Comparison of ENCODE assay signal across 28 mouse cellular contexts in genomic region chr14:54646898-54647636, GRCm38 (mm10). TPM values are rescaled to one million over a fixed set of nuclear protein-coding genes. Genes with fewer than 3 reads are reported as not detected.
DNase-seq lines count a peak whose midpoint lies in the region; ATAC-seq and TF ChIP-seq lines count a peak whose summit lies in the region.
"Had no signal": no experiment of that assay in that cellular context is flagged by ENCODE, and none has a peak within 500 bp of the region (broad histone marks: within the 10 kb centered on the region; RNA-seq: fewer than 3 reads in every experiment).

No protein-coding gene starts in this region.

- TF ChIP-seq CTCF in heart, postnatal 0 days (IDR thresholded peaks at IDR 0.05; ENCODE audit: low read depth): peak; percentile 49
- TF ChIP-seq CTCF in left cerebral cortex, adult 2 months (IDR thresholded peaks at IDR 0.05): peak; percentile 64
- TF ChIP-seq CTCF in E14TG2a.4 (conservative IDR thresholded peaks at IDR 0.05; ENCODE audit: low read length): peak; percentile 29; the same call in 1 of the 2 replicates
- peak; percentile 46 for TF ChIP-seq CTCF in lung, embryonic 14.5 days (IDR thresholded peaks at IDR 0.05; ENCODE audit: low read depth)

- H3K27me3 ChIP-seq in heart, postnatal 0 days (ENCODE audit: control insufficient read depth, insufficient read depth, low read length): no peaks in the 10 kb centered on the region
- H3K27me3 ChIP-seq in E14TG2a.4 (ENCODE audit: insufficient read depth, low read length): no peaks in the 10 kb centered on the region
- H3K27me3 ChIP-seq in lung, embryonic 14.5 days (ENCODE audit: insufficient read depth, low read length): no peaks in the 10 kb centered on the region
- H3K27me3 ChIP-seq: embryonic facial prominence, embryonic 15.5 days; heart, embryonic 15.5 days; limb, embryonic 13.5 days; megakaryocyte, embryonic 14.5 days; midbrain, embryonic 15.5 days; neural tube, embryonic 15.5 days; Patski had no signal

- H3K9ac ChIP-seq in heart, postnatal 0 days (replicated peaks; ENCODE audit: low read depth, low read length): no peak overlapping the region
- no peak overlapping the region for H3K9ac ChIP-seq in lung, embryonic 14.5 days
- H3K9ac ChIP-seq: embryonic facial prominence, embryonic 15.5 days; heart, embryonic 15.5 days; hindbrain, embryonic 14.5 days; limb, embryonic 13.5 days; midbrain, embryonic 15.5 days; neural tube, embryonic 15.5 days had no signal

- TF ChIP-seq EP300 in heart, postnatal 0 days (IDR thresholded peaks at IDR 0.05; ENCODE audit: low read depth): no peak

- H3K9me3 ChIP-seq in heart, postnatal 0 days (replicated peaks; ENCODE audit: control insufficient read depth, low read length): no peaks in the 10 kb centered on the region
- no peaks in the 10 kb centered on the region for H3K9me3 ChIP-seq in E14TG2a.4 (ENCODE audit: low read length)
- no peaks in the 10 kb centered on the region for H3K9me3 ChIP-seq in lung, embryonic 14.5 days (ENCODE audit: low read depth, low read length)
- H3K9me3 ChIP-seq: embryonic facial prominence, embryonic 15.5 days; forebrain, embryonic 10.5 days; heart, embryonic 15.5 days; limb, embryonic 13.5 days; megakaryocyte, embryonic 14.5 days; midbrain, embryonic 15.5 days; neural tube, embryonic 15.5 days had no signal

- DNase-seq in heart, postnatal 0 days (ENCODE audit: low spot score): no peak
- DNase-seq in heart, postnatal 10 days: no peak
- DNase-seq in left cerebral cortex, adult 2 months (ENCODE audit: extremely low spot score in 1 of 2, low spot score in 2 of 2): no peak
- DNase-seq in left cerebral cortex, postnatal 25 days (ENCODE audit: low spot score in 2 of 2): no peak
- DNase-seq in lung, embryonic 14.5 days: peak; percentile 41
- no peak for DNase-seq in kidney, adult 18-20 months
- no peak for DNase-seq in T-cell, adult 2 months (ENCODE audit: low spot score)
- DNase-seq: adrenal gland, postnatal 14 days; gastrocnemius, postnatal 14 days; kidney, adult 11 months; kidney, postnatal 36 days; thymus, postnatal 4 days had no signal

- no peak overlapping the region for H3K27ac ChIP-seq in heart, postnatal 0 days (ENCODE audit: low read depth)
- no peak overlapping the region for H3K27ac ChIP-seq in left cerebral cortex, adult 2 months
- no peak overlapping the region for H3K27ac ChIP-seq in lung, embryonic 14.5 days (ENCODE audit: low read depth)
- H3K27ac ChIP-seq: embryonic facial prominence, embryonic 15.5 days; forebrain, embryonic 10.5 days; heart, embryonic 15.5 days; hindbrain, embryonic 14.5 days; limb, embryonic 13.5 days; midbrain, embryonic 15.5 days; neural tube, embryonic 15.5 days had no signal

- no peak for ATAC-seq in heart, postnatal 0 days (ENCODE audit: insufficient read depth, low read depth)
- no peak for ATAC-seq in lung, embryonic 14.5 days (ENCODE audit: insufficient read depth)
- ATAC-seq: activated CD4-positive, CD25-positive, alpha-beta regulatory T cell, adult 4 months; midbrain, embryonic 15.5 days; Patski had no signal

- no peak overlapping the region for H3K4me2 ChIP-seq in heart, postnatal 0 days (ENCODE audit: low read depth, low read length)
- H3K4me2 ChIP-seq in lung, embryonic 14.5 days: no peak overlapping the region
- H3K4me2 ChIP-seq: embryonic facial prominence, embryonic 15.5 days; heart, embryonic 15.5 days; hindbrain, embryonic 14.5 days; limb, embryonic 13.5 days; midbrain, embryonic 15.5 days; neural tube, embryonic 15.5 days had no signal

- peaks cover 93% of the 10 kb centered on the region for H3K36me3 ChIP-seq in heart, postnatal 0 days (replicated peaks; ENCODE audit: control insufficient read depth, insufficient read depth, low read length)
- peaks cover 98% of the 10 kb centered on the region for H3K36me3 ChIP-seq in E14TG2a.4 (ENCODE audit: insufficient read depth, low read length)
- H3K36me3 ChIP-seq in lung, embryonic 14.5 days (ENCODE audit: insufficient read depth): peaks cover 95% of the 10 kb centered on the region

- H3K4me3 ChIP-seq in heart, postnatal 0 days (ENCODE audit: low read depth, low read length): no peak overlapping the region
- H3K4me3 ChIP-seq in left cerebral cortex, adult 2 months: no peak overlapping the region
- H3K4me3 ChIP-seq in E14TG2a.4 (replicated peaks; ENCODE audit: low read length): no peak overlapping the region
- no peak overlapping the region for H3K4me3 ChIP-seq in lung, embryonic 14.5 days (ENCODE audit: low read depth, low read length)
- H3K4me3 ChIP-seq: embryonic facial prominence, embryonic 15.5 days; forebrain, embryonic 10.5 days; heart, embryonic 15.5 days; limb, embryonic 13.5 days; megakaryocyte, embryonic 14.5 days; midbrain, embryonic 15.5 days; neural tube, embryonic 15.5 days had no signal

- WGBS in heart, postnatal 0 days: 91% methylated on average over 8 of the region's 8 CpGs
- 80% methylated on average over 8 of the region's 8 CpGs for WGBS in lung, embryonic 14.5 days

- H3K4me1 ChIP-seq in heart, postnatal 0 days (ENCODE audit: control insufficient read depth, insufficient read depth): no peaks in the 10 kb centered on the region
- peaks cover 92% of the 10 kb centered on the region for H3K4me1 ChIP-seq in E14TG2a.4 (replicated peaks; ENCODE audit: low read depth, low read length)
- no peaks in the 10 kb centered on the region for H3K4me1 ChIP-seq in lung, embryonic 14.5 days (ENCODE audit: insufficient read depth)

- intact Hi-C loops in heart, postnatal 10 days (cut with DNase I): no loop called here
- intact Hi-C loops in left cerebral cortex, adult 2 months (cut with DNase I): no loop called here
- intact Hi-C loops in left cerebral cortex, postnatal 25 days (cut with DNase I): no loop called here

RNA-seq across cellular contexts. Expression of gene Cdh24, which starts 5.9 kb away (rescaled TPM):
- 6.2 and 7.0 TPM in 2 replicates for total RNA-seq in heart, postnatal 0 days (2014; rRNA removed; ENCODE audit: low replicate concordance)
- 0.41 and 0.47 TPM in 2 replicates for polyA plus RNA-seq in heart, postnatal 0 days (2015; fragmentation: Nextera tagmentation; extraction: Ambion mirVana)
- 1 to 10 TPM; 1.3 TPM for total RNA-seq in heart, postnatal 10 days (2021)
- total RNA-seq in left cerebral cortex, adult 2 months (2021): 10 to 100 TPM in 1 of 2 experiments, 1 to 10 TPM in 1; 8.2 to 11.3 TPM
- total RNA-seq in left cerebral cortex, postnatal 25 days (2021): 10 to 100 TPM in 1 of 2 experiments, 1 to 10 TPM in 1; 8.0 to 11.1 TPM
- 5.2 and 5.4 TPM in 2 replicates for polyA plus RNA-seq in lung, embryonic 14.5 days (2014; fragmentation: Nextera tagmentation; extraction: Ambion mirVana)

RNA-seq across cellular contexts. Expression of gene Gm17606, which starts 6.3 kb away (rescaled TPM):
- not detected in 2 replicates for total RNA-seq in heart, postnatal 0 days (2014; rRNA removed; ENCODE audit: low replicate concordance)
- polyA plus RNA-seq in heart, postnatal 0 days (2015; fragmentation: Nextera tagmentation; extraction: Ambion mirVana): not detected in 2 replicates
- total RNA-seq in heart, postnatal 10 days (2021): not detected
- not detected for total RNA-seq in left cerebral cortex, adult 2 months (2021)
- not detected for total RNA-seq in left cerebral cortex, postnatal 25 days (2021)
- not detected in 2 replicates for polyA plus RNA-seq in lung, embryonic 14.5 days (2014; fragmentation: Nextera tagmentation; extraction: Ambion mirVana)
- total RNA-seq: adrenal gland, postnatal 14 days; gastrocnemius, postnatal 14 days; heart, adult 8-10 months; layer of hippocampus, postnatal 10 days had no signal
- polyA plus RNA-seq: activated CD4-positive, CD25-positive, alpha-beta regulatory T cell, adult 4 months; brain, embryonic 14.5 days; C2C12; embryonic facial prominence, embryonic 15.5 days; forebrain, embryonic 10.5 days; heart, embryonic 15.5 days; hindbrain, embryonic 14.5 days; limb, embryonic 13.5 days; liver, embryonic 16.5 days; midbrain, embryonic 15.5 days; neural tube, embryonic 15.5 days; Patski had no signal

RNA-seq across cellular contexts. Expression of gene Psmb11, which starts 25.8 kb away (rescaled TPM):
- total RNA-seq in heart, postnatal 0 days (2014; rRNA removed; ENCODE audit: low replicate concordance): not detected in 2 replicates
- polyA plus RNA-seq in heart, postnatal 0 days (2015; fragmentation: Nextera tagmentation; extraction: Ambion mirVana): not detected in 2 replicates
- not detected for total RNA-seq in heart, postnatal 10 days (2021)
- total RNA-seq in left cerebral cortex, adult 2 months (2021): not detected
- under 1 TPM in 1 of 2 experiments, not detected in 1; 0.07 TPM for total RNA-seq in left cerebral cortex, postnatal 25 days (2021)
- not detected in 2 replicates for polyA plus RNA-seq in lung, embryonic 14.5 days (2014; fragmentation: Nextera tagmentation; extraction: Ambion mirVana)
- total RNA-seq: adrenal gland, postnatal 14 days; gastrocnemius, postnatal 14 days; heart, adult 8-10 months had no signal
- polyA plus RNA-seq: activated CD4-positive, CD25-positive, alpha-beta regulatory T cell, adult 4 months; embryonic facial prominence, embryonic 15.5 days; liver, embryonic 16.5 days; midbrain, embryonic 15.5 days had no signal

RNA-seq across cellular contexts. Expression of gene Psmb5, which starts 29.2 kb away (rescaled TPM):
- 207 TPM in 2 replicates for total RNA-seq in heart, postnatal 0 days (2014; rRNA removed; ENCODE audit: low replicate concordance)
- 342 and 350 TPM in 2 replicates for polyA plus RNA-seq in heart, postnatal 0 days (2015; fragmentation: Nextera tagmentation; extraction: Ambion mirVana)
- total RNA-seq in heart, postnatal 10 days (2021): 100 to 1,000 TPM; 206 to 207 TPM
- 100 to 1,000 TPM; 166 to 167 TPM for total RNA-seq in left cerebral cortex, adult 2 months (2021)
- 100 to 1,000 TPM; 164 to 182 TPM for total RNA-seq in left cerebral cortex, postnatal 25 days (2021)
- 374 and 393 TPM in 2 replicates for polyA plus RNA-seq in lung, embryonic 14.5 days (2014; fragmentation: Nextera tagmentation; extraction: Ambion mirVana)

RNA-seq across cellular contexts. Expression of gene 1700123O20Rik, which starts 38.9 kb away (rescaled TPM):
- total RNA-seq in heart, postnatal 0 days (2014; rRNA removed; ENCODE audit: low replicate concordance): 15.4 and 27.8 TPM in 2 replicates
- 39.1 and 40.8 TPM in 2 replicates for polyA plus RNA-seq in heart, postnatal 0 days (2015; fragmentation: Nextera tagmentation; extraction: Ambion mirVana)
- 10 to 100 TPM; 19.8 to 21.9 TPM for total RNA-seq in heart, postnatal 10 days (2021)
- total RNA-seq in left cerebral cortex, adult 2 months (2021): 10 to 100 TPM; 20.2 to 22.7 TPM
- 10 to 100 TPM; 22.8 to 24.2 TPM for total RNA-seq in left cerebral cortex, postnatal 25 days (2021)
- polyA plus RNA-seq in lung, embryonic 14.5 days (2014; fragmentation: Nextera tagmentation; extraction: Ambion mirVana): 77.4 and 83.2 TPM in 2 replicates
